Mouse (Mus musculus): ENCODE results near the gene Acot8. TPM values are rescaled to one million over a fixed set of nuclear protein-coding genes. Genes with fewer than 3 reads are reported as not detected.
"Not testable (repeated sequence)": the region's sequence is repeated elsewhere in the genome, so short reads cannot be mapped to it uniquely, and the experiment has no call there.

Acot8 gene
- polyA plus RNA-seq, 1 experiment, result 7.0 TPM

DNA sequence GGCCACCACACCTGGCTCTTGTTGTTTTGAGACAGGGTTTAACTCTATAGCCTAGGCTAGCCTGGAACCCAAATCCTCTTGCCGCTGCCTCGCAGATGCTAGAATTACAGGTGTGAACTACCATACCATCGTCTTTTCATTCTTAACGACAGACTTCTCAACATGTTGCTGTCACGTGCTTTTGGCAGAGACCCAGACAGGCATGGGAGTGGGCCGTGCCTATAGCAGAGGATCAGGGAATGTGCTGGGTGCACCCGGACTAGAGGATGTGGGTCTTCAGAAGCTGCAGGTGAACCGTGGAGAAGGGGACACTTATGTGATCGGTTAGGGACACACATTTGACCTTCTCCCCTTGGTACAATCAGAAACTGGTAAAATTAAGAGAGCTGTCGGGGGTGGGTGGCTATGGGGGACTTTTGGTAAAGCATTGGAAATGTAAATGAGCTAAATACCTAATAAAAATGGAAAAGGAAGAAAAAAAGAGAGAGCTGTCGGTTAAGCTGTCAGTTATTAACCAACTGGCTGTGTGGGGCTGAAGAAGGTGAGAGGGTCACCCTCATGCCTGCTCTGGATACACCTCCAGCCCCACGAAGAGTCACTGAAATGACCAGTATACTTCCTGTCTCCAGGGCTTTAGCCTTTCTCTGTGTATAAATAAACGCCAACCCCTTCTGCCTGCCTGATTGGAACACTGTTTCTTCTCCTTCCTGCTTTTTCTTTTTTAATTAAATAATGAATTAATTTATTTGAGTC, 4.3 kb downstream of the Acot8 start:
- Histone ChIP-seq H3K27me3 (ENCODE audit: control insufficient read depth) (no peaks in the 10 kb centered on the region), H3K4me1 (ENCODE audit: control insufficient read depth) (peaks cover 27% of the 10 kb centered on the region), H3K9me3 (ENCODE audit: control insufficient read depth, low read length) (no peaks in the 10 kb centered on the region), H3K36me3 (ENCODE audit: control insufficient read depth) (peaks cover 77% of the 10 kb centered on the region), H3K4me3 (replicated peaks) (no peak overlapping the region)
- TF ChIP-seq GATA1 (IDR thresholded peaks at IDR 0.05; ENCODE audit: low read length) (no peak), TAL1 (IDR thresholded peaks at IDR 0.05; ENCODE audit: low read length) (no peak)

- not testable (repeated sequence) for H3K27me3 ChIP-seq (ENCODE audit: control insufficient read depth); H3K4me3 ChIP-seq (replicated peaks); H3K9me3 ChIP-seq (ENCODE audit: control insufficient read depth, low read length)
- H3K36me3 ChIP-seq (ENCODE audit: control insufficient read depth), result peaks cover 94% of the 10 kb centered on the region
- H3K4me1 ChIP-seq (ENCODE audit: control insufficient read depth), result peaks cover 23% of the 10 kb centered on the region
These were observed 6.1 kb downstream of the Acot8 start for GRCm38 (mm10) chr2:164798554-164798953.

DNA sequence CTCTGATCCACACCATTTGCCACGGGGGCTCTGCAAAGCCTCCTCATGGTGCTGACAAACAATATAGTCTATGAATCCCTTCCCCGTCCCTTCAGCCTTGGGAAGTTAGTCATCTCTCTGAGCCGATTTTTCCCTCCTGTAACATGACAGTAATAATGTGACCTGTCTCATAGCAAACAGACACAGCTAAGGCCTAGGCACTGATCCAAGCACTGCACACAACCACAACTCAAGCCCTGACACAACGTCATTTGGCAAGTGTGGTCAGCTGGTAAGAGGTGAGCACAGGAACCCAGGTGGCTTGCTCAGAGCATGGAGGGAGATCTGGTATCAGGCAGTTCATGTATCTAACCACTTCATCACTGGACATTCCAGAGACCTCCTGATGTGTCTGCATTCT, 8.8 kb downstream of the Acot8 start:
- Histone ChIP-seq H3K4me3 (replicated peaks) (no peak overlapping the region), H3K27me3 (ENCODE audit: control insufficient read depth) (no peaks in the 10 kb centered on the region), H3K36me3 (ENCODE audit: control insufficient read depth) (peaks cover 97% of the 10 kb centered on the region), H3K4me1 (ENCODE audit: control insufficient read depth) (peaks cover 21% of the 10 kb centered on the region), H3K9me3 (ENCODE audit: control insufficient read depth, low read length) (no peaks in the 10 kb centered on the region)
- no peak for TF ChIP-seq GATA1 (IDR thresholded peaks at IDR 0.05; ENCODE audit: low read length)
- TF ChIP-seq TAL1 (IDR thresholded peaks at IDR 0.05; ENCODE audit: low read length), result no peak

DNA sequence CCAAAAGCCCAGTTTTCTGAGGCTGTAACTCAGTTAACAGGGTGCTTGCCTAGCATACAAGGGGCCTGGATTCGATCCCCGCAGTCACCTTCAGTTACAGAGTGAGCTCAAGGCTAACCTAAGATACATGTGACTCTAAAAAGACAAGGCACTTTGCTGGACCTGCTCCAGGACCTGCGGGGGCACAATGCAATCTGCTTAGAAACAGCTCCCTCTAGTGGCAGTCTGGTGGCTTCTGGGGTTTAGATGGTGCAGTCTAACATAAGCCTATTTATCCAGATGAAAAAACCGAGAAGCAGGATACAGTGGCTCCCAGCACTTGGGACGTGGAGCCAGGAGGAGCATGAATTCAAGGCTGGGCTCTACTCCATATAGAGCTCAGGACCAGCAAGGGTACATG, 10.4 kb downstream of the Acot8 start:
- H3K4me1 ChIP-seq (ENCODE audit: control insufficient read depth), result peaks cover 29% of the 10 kb centered on the region
- no peak overlapping the region for H3K4me3 ChIP-seq (replicated peaks)
- no peaks in the 10 kb centered on the region for H3K27me3 ChIP-seq (ENCODE audit: control insufficient read depth)
- no peaks in the 10 kb centered on the region for H3K9me3 ChIP-seq (ENCODE audit: control insufficient read depth, low read length)
- peaks cover 94% of the 10 kb centered on the region for H3K36me3 ChIP-seq (ENCODE audit: control insufficient read depth)
- TF ChIP-seq GATA1 (IDR thresholded peaks at IDR 0.05; ENCODE audit: low read length) (no peak), TAL1 (IDR thresholded peaks at IDR 0.05; ENCODE audit: low read length) (no peak)

GRCm38 (mm10) chr2:164793772-164794171, 10.9 kb downstream of the Acot8 start:
- Histone ChIP-seq H3K36me3 (ENCODE audit: control insufficient read depth) (peaks cover 94% of the 10 kb centered on the region), H3K9me3 (ENCODE audit: control insufficient read depth, low read length) (no peaks in the 10 kb centered on the region), H3K27me3 (ENCODE audit: control insufficient read depth) (no peaks in the 10 kb centered on the region), H3K4me1 (ENCODE audit: control insufficient read depth) (peaks cover 33% of the 10 kb centered on the region), H3K4me3 (replicated peaks) (no peak overlapping the region)
- TF ChIP-seq TAL1 (IDR thresholded peaks at IDR 0.05; ENCODE audit: low read length) (no peak), GATA1 (IDR thresholded peaks at IDR 0.05; ENCODE audit: low read length) (no peak)

GRCm38 (mm10) chr2:164793236-164793635, 11.4 kb downstream of the Acot8 start:
- Histone ChIP-seq H3K4me3 (replicated peaks) (no peak overlapping the region), H3K27me3 (ENCODE audit: control insufficient read depth) (no peaks in the 10 kb centered on the region), H3K9me3 (ENCODE audit: control insufficient read depth, low read length) (no peaks in the 10 kb centered on the region), H3K4me1 (ENCODE audit: control insufficient read depth) (peaks cover 39% of the 10 kb centered on the region), H3K36me3 (ENCODE audit: control insufficient read depth) (peaks cover 94% of the 10 kb centered on the region)
- TF ChIP-seq TAL1 (IDR thresholded peaks at IDR 0.05; ENCODE audit: low read length) (no peak), GATA1 (IDR thresholded peaks at IDR 0.05; ENCODE audit: low read length) (no peak)

GRCm38 (mm10) chr2:164792400-164793190, 12.1 kb downstream of the Acot8 start:
- Histone ChIP-seq H3K4me1 (ENCODE audit: control insufficient read depth) (peaks cover 45% of the 10 kb centered on the region), H3K27me3 (ENCODE audit: control insufficient read depth) (no peaks in the 10 kb centered on the region), H3K36me3 (ENCODE audit: control insufficient read depth) (peaks cover 92% of the 10 kb centered on the region), H3K4me3 (replicated peaks) (no peak overlapping the region), H3K9me3 (ENCODE audit: control insufficient read depth, low read length) (no peaks in the 10 kb centered on the region)
- TF ChIP-seq TAL1 (IDR thresholded peaks at IDR 0.05; ENCODE audit: low read length), result no peak
- no peak for TF ChIP-seq GATA1 (IDR thresholded peaks at IDR 0.05; ENCODE audit: low read length)

DNA sequence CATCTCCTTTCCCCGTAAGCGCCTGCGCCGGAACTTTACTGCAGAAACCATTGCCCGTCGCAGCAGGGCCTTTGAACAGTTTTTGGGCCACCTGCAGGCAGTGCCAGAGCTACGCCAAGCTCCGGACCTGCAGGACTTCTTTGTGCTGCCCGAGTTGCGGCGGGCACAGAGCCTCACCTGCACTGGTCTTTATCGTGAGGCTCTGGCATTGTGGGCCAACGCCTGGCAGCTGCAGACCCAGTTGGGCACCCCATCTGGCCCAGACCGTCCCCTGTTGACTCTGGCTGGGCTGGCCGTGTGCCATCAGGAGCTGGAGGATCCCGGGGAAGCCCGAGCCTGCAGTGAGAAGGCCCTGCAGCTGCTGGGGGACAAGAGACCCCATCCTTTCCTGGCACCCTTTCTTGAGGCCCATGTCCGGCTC, 12.8 kb downstream of the Acot8 start:
- peaks cover 51% of the 10 kb centered on the region for H3K4me1 ChIP-seq (ENCODE audit: control insufficient read depth)
- peaks cover 4% of the 10 kb centered on the region for H3K27me3 ChIP-seq (ENCODE audit: control insufficient read depth)
- no peak overlapping the region for H3K4me3 ChIP-seq (replicated peaks)
- peaks cover 86% of the 10 kb centered on the region for H3K36me3 ChIP-seq (ENCODE audit: control insufficient read depth)
- no peaks in the 10 kb centered on the region for H3K9me3 ChIP-seq (ENCODE audit: control insufficient read depth, low read length)
- TF ChIP-seq TAL1 (IDR thresholded peaks at IDR 0.05; ENCODE audit: low read length) (no peak), GATA1 (IDR thresholded peaks at IDR 0.05; ENCODE audit: low read length) (no peak)

DNA sequence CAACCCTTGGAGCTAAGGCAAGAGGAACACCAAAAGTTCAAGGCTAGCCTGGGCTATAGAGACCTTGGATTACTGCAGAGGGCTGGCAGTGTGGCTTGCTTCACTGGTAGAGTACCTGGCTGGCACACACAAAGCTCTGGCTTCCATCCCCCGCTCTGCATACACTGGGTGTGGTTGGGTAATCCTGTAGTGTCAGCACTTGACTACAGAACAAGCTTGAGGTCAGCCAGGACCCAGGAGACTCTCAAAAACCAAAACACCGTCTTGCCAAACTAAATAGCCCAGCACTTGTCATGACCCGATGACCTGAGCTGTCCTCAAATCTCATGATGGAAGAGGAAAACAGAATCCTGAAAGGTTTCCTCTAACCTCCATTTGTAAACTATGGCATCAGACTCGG, 14.2 kb downstream of the Acot8 start:
- Histone ChIP-seq H3K9me3 (ENCODE audit: control insufficient read depth, low read length) (no peaks in the 10 kb centered on the region), H3K36me3 (ENCODE audit: control insufficient read depth) (peaks cover 72% of the 10 kb centered on the region), H3K4me1 (ENCODE audit: control insufficient read depth) (peaks cover 65% of the 10 kb centered on the region), H3K4me3 (replicated peaks) (no peak overlapping the region), H3K27me3 (ENCODE audit: control insufficient read depth) (peaks cover 18% of the 10 kb centered on the region)
- TF ChIP-seq GATA1 (IDR thresholded peaks at IDR 0.05; ENCODE audit: low read length) (no peak), TAL1 (IDR thresholded peaks at IDR 0.05; ENCODE audit: low read length) (no peak)

Data from erythroblast, embryonic 14.5 days (primary cell).